Mouse (Mus musculus) embryonic facial prominence, embryonic 12.5 days (tissue): ENCODE results near the gene Gpkow. TPM values are rescaled to one million over a fixed set of nuclear protein-coding genes. Genes with fewer than 3 reads are reported as not detected.

Source experiments
- ATAC-seq: fragments of 200-750 bp; cut with Nextera tagmentation; 2 replicates; pipeline ENCODE4 v1.8.0; 2017; ENCODE audit not compliant: insufficient number of reproducible peaks, insufficient read depth, low FRiP score, low TSS enrichment
- H3K27ac ChIP-seq: fragments of 300-500 bp; sonication (generic); 2 replicates; pipeline ENCODE4 v1.5.1; 2016; ENCODE audit warnings: mild to moderate bottlenecking
- H3K27me3 ChIP-seq: fragments of 300-500 bp; sonication (generic); 2 replicates; pipeline ENCODE4 v1.6.1; 2016; ENCODE audit warnings: mild to moderate bottlenecking, moderate library complexity
- H3K36me3 ChIP-seq: fragments of 300-500 bp; sonication (generic); 2 replicates; pipeline ENCODE4 v1.6.1; 2016; ENCODE audit warnings: mild to moderate bottlenecking
- H3K4me1 ChIP-seq: fragments of 300-500 bp; sonication (generic); 2 replicates; pipeline ENCODE4 v1.6.1; 2016
- H3K4me2 ChIP-seq: fragments of 300-500 bp; sonication (generic); replicated peaks from 2 replicates; pipeline ENCODE4 v1.6.1; 2016; ENCODE audit warnings: mild to moderate bottlenecking, moderate library complexity
- H3K4me3 ChIP-seq: fragments of 300-500 bp; sonication (generic); 2 replicates; pipeline ENCODE4 v1.5.1; 2016; ENCODE audit warnings: mild to moderate bottlenecking
- H3K9ac ChIP-seq: fragments of 300-500 bp; sonication (generic); 2 replicates; pipeline ENCODE4 v1.6.1; 2016; ENCODE audit warnings: mild to moderate bottlenecking, moderate library complexity
- H3K9me3 ChIP-seq: fragments of 300-500 bp; sonication (generic); 2 replicates; pipeline ENCODE4 v1.6.1; 2016; ENCODE audit warnings: mild to moderate bottlenecking, moderate library complexity
- WGBS: fragments of 180-500 bp; shearing (Covaris S2); methylation state at CpG from one replicate; pipeline ENCODE4 v1.1.7; 2016; 5-methylcytosine and 5-hydroxymethylcytosine counted together
- polyA plus RNA-seq: library from polyadenylated mRNA; unstranded; fragments of >200 nt; fragmentation: Nextera tagmentation; extraction: Ambion mirVana; gene quantifications from 2 replicates; pipeline ENCODE4 v1.2.1, GENCODE M21; 2016

Gpkow gene
- polyA plus RNA-seq, 1 experiment from 2014 or later, result 39.6 TPM

- no peaks in the 10 kb centered on the region for H3K27me3 ChIP-seq
- WGBS, result 21% methylated on average over 36 of the region's 36 CpGs
- H3K9ac ChIP-seq, result peak within 1 kb of the TSS; percentile 53
- H3K4me1 ChIP-seq, result no peaks in the 10 kb centered on the region
- H3K4me3 ChIP-seq, result peak within 1 kb of the TSS; percentile 46
- H3K27ac ChIP-seq, result peak within 1 kb of the TSS; percentile 50; the same call in 1 of the 2 replicates
- H3K9me3 ChIP-seq, result no peaks in the 10 kb centered on the region
- no peaks in the 10 kb centered on the region for H3K36me3 ChIP-seq
- no peak for ATAC-seq
- peak within 1 kb of the TSS; percentile 48 for H3K4me2 ChIP-seq
Observed at GRCm38 (mm10) chrX:7670921-7671623, 25.9 kb upstream of the Gpkow start, which contains the start of gene Plp2. Gene Plp2 (minus strand): TSS chrX:7671390.

- Histone ChIP-seq H3K27me3 (no peaks in the 10 kb centered on the region), H3K9ac (no peak overlapping the region), H3K36me3 (no peaks in the 10 kb centered on the region), H3K4me2 (no peak overlapping the region), H3K4me3 (no peak overlapping the region), H3K27ac (no peak overlapping the region), H3K9me3 (no peaks in the 10 kb centered on the region), H3K4me1 (no peaks in the 10 kb centered on the region)
- ATAC-seq, result no peak
- 50% methylated on average over 6 of the region's 6 CpGs for WGBS
Observed at GRCm38 (mm10) chrX:7672739-7673138, 24.2 kb upstream of the Gpkow start.

GRCm38 (mm10) chrX:7673578-7674281 is 23.2 kb upstream of the Gpkow start:
- no peak overlapping the region for H3K27ac ChIP-seq
- peak overlapping the region; percentile 42; the same call in 1 of the 2 replicates for H3K4me2 ChIP-seq
- no peak for ATAC-seq

GRCm38 (mm10) chrX:7674284-7675000 is 22.5 kb upstream of the Gpkow start:
- H3K27ac ChIP-seq, result peak overlapping the region; percentile 41; the same call in 1 of the 2 replicates
- H3K4me1 ChIP-seq, result no peaks in the 10 kb centered on the region
- peak overlapping the region; percentile 42 for H3K4me2 ChIP-seq
- no peaks in the 10 kb centered on the region for H3K36me3 ChIP-seq
- no peaks in the 10 kb centered on the region for H3K27me3 ChIP-seq
- no peak overlapping the region for H3K9ac ChIP-seq
- 34% methylated on average over 28 of the region's 28 CpGs for WGBS
- 0 out of 2 replicates have a peak, but pooled peaks have one; percentile 19 for ATAC-seq
- H3K9me3 ChIP-seq, result no peaks in the 10 kb centered on the region
- H3K4me3 ChIP-seq, result peak overlapping the region; percentile 21; the same call in 1 of the 2 replicates

More at GRCm38 (mm10) chrX:7673578-7674281, 23.2 kb upstream of the Gpkow start:
- WGBS, result 34% methylated on average over 12 of the region's 12 CpGs
- no peaks in the 10 kb centered on the region for H3K27me3 ChIP-seq
- H3K9ac ChIP-seq, result no peak overlapping the region
- no peaks in the 10 kb centered on the region for H3K36me3 ChIP-seq
- H3K9me3 ChIP-seq, result no peaks in the 10 kb centered on the region
- H3K4me1 ChIP-seq, result no peaks in the 10 kb centered on the region
- H3K4me3 ChIP-seq, result no peak overlapping the region

- ATAC-seq, result no peak
- no peaks in the 10 kb centered on the region for H3K9me3 ChIP-seq
- peak overlapping the region; percentile 21; the same call in 1 of the 2 replicates for H3K4me3 ChIP-seq
Observed at GRCm38 (mm10) chrX:7675001-7675380, 21.9 kb upstream of the Gpkow start.

GRCm38 (mm10) chrX:7678986-7679385 is 17.9 kb upstream of the Gpkow start:
- Histone ChIP-seq H3K4me3 (no peak overlapping the region), H3K4me2 (no peak overlapping the region), H3K27me3 (no peaks in the 10 kb centered on the region), H3K36me3 (no peaks in the 10 kb centered on the region), H3K4me1 (no peaks in the 10 kb centered on the region), H3K9ac (no peak overlapping the region), H3K9me3 (no peaks in the 10 kb centered on the region), H3K27ac (no peak overlapping the region)
- 46% methylated on average over 3 of the region's 3 CpGs for WGBS
- no peak for ATAC-seq

More at GRCm38 (mm10) chrX:7675001-7675380, 21.9 kb upstream of the Gpkow start:
- Histone ChIP-seq H3K9ac (no peak overlapping the region), H3K27me3 (no peaks in the 10 kb centered on the region), H3K27ac (no peak overlapping the region), H3K36me3 (no peaks in the 10 kb centered on the region), H3K4me1 (no peaks in the 10 kb centered on the region), H3K4me2 (peak overlapping the region; percentile 42)
- WGBS, result 33% methylated on average over 10 of the region's 10 CpGs

GRCm38 (mm10) chrX:7679405-7680056 is 17.4 kb upstream of the Gpkow start:
- Histone ChIP-seq H3K4me3 (peak overlapping the region; percentile 11; the same call in 1 of the 2 replicates), H3K27me3 (no peaks in the 10 kb centered on the region), H3K4me1 (no peaks in the 10 kb centered on the region), H3K27ac (no peak overlapping the region), H3K9ac (no peak overlapping the region), H3K36me3 (no peaks in the 10 kb centered on the region), H3K9me3 (no peaks in the 10 kb centered on the region), H3K4me2 (peak overlapping the region; percentile 44)
- ATAC-seq, result peak; percentile 86
- 28% methylated on average over 27 of the region's 27 CpGs for WGBS

GRCm38 (mm10) chrX:7680057-7680412 is 16.9 kb upstream of the Gpkow start:
- Histone ChIP-seq H3K9me3 (no peaks in the 10 kb centered on the region), H3K27me3 (no peaks in the 10 kb centered on the region), H3K4me3 (peak overlapping the region; percentile 11; the same call in 1 of the 2 replicates), H3K4me1 (no peaks in the 10 kb centered on the region), H3K27ac (no peak overlapping the region), H3K4me2 (peak overlapping the region; percentile 44), H3K9ac (no peak overlapping the region), H3K36me3 (no peaks in the 10 kb centered on the region)
- no peak; the same call in 1 of the 2 replicates for ATAC-seq
- WGBS, result 32% methylated on average over 12 of the region's 12 CpGs

- H3K4me1 ChIP-seq, result no peaks in the 10 kb centered on the region
- WGBS, result 61% methylated on average over 14 of the region's 14 CpGs
- no peaks in the 10 kb centered on the region for H3K36me3 ChIP-seq
- H3K4me3 ChIP-seq, result peak within 1 kb of the TSS; percentile 11; the same call in 1 of the 2 replicates
- H3K27ac ChIP-seq, result no peak within 1 kb of the TSS
- H3K9ac ChIP-seq, result no peak within 1 kb of the TSS
- no peak for ATAC-seq
- no peaks in the 10 kb centered on the region for H3K27me3 ChIP-seq
- peak within 1 kb of the TSS; percentile 44 for H3K4me2 ChIP-seq
- H3K9me3 ChIP-seq, result no peaks in the 10 kb centered on the region
Observed at GRCm38 (mm10) chrX:7680864-7681263, 16.1 kb upstream of the Gpkow start, which contains the start of gene Magix. Gene Magix (minus strand): TSS chrX:7681251.

- Histone ChIP-seq H3K9me3 (no peaks in the 10 kb centered on the region), H3K4me1 (no peaks in the 10 kb centered on the region), H3K36me3 (no peaks in the 10 kb centered on the region), H3K27me3 (no peaks in the 10 kb centered on the region), H3K4me2 (no peak overlapping the region), H3K27ac (no peak overlapping the region), H3K4me3 (no peak overlapping the region), H3K9ac (no peak overlapping the region)
- 95% methylated on average over 2 of the region's 2 CpGs for WGBS
- ATAC-seq, result no peak
Observed at GRCm38 (mm10) chrX:7688321-7688720, 8.6 kb upstream of the Gpkow start.

GRCm38 (mm10) chrX:7690486-7690885 is 6.4 kb upstream of the Gpkow start:
- WGBS, result 65% methylated on average over 3 of the region's 3 CpGs
- Histone ChIP-seq H3K27me3 (no peaks in the 10 kb centered on the region), H3K36me3 (no peaks in the 10 kb centered on the region), H3K4me1 (no peaks in the 10 kb centered on the region), H3K4me2 (no peak overlapping the region), H3K27ac (no peak overlapping the region), H3K4me3 (no peak overlapping the region), H3K9me3 (no peaks in the 10 kb centered on the region), H3K9ac (no peak overlapping the region)
- no peak for ATAC-seq
